Mouse (Mus musculus) neural tube, embryonic 15.5 days (tissue): ENCODE results near the gene Mtnr1b. TPM values are rescaled to one million over a fixed set of nuclear protein-coding genes. Genes with fewer than 3 reads are reported as not detected.

Experiments used
- ATAC-seq: fragments of 200-750 bp; cut with Nextera tagmentation; 2 replicates; pipeline ENCODE4 v1.8.0; 2017; ENCODE audit warnings: mild to moderate bottlenecking, moderate TSS enrichment, moderate library complexity; ENCODE audit not compliant: low FRiP score
- H3K27ac ChIP-seq: fragments of 300-500 bp; sonication (generic); replicated peaks from 2 replicates; pipeline ENCODE4 v1.5.1; 2015; ENCODE audit warnings: mild to moderate bottlenecking, inconsistent platforms
- H3K27me3 ChIP-seq: fragments of 300-500 bp; sonication (generic); replicated peaks from 2 replicates; pipeline ENCODE4 v1.6.1; 2015; ENCODE audit warnings: inconsistent platforms
- H3K36me3 ChIP-seq: fragments of 300-500 bp; sonication (generic); 2 replicates; pipeline ENCODE4 v1.6.1; 2015; ENCODE audit warnings: inconsistent platforms
- H3K4me1 ChIP-seq: fragments of 300-500 bp; sonication (generic); 2 replicates; pipeline ENCODE4 v1.6.1; 2015; ENCODE audit warnings: inconsistent platforms
- H3K4me2 ChIP-seq: fragments of 300-500 bp; sonication (generic); 2 replicates; pipeline ENCODE4 v1.6.1; 2015; ENCODE audit warnings: inconsistent platforms, mild to moderate bottlenecking, moderate library complexity
- H3K4me3 ChIP-seq: fragments of 300-500 bp; sonication (generic); replicated peaks from 2 replicates; pipeline ENCODE4 v1.5.1; 2015; ENCODE audit warnings: mild to moderate bottlenecking, inconsistent platforms
- H3K9ac ChIP-seq: fragments of 300-500 bp; sonication (generic); replicated peaks from 2 replicates; pipeline ENCODE4 v1.6.1; 2015; ENCODE audit warnings: mild to moderate bottlenecking, inconsistent platforms
- H3K9me3 ChIP-seq: fragments of 300-500 bp; sonication (generic); replicated peaks from 2 replicates; pipeline ENCODE4 v1.6.1; 2016; ENCODE audit warnings: inconsistent platforms
- WGBS: fragments of 180-500 bp; shearing (Covaris S2); methylation state at CpG from one replicate; pipeline ENCODE4 v1.1.7; 2015; ENCODE audit warnings: mixed read lengths; 5-methylcytosine and 5-hydroxymethylcytosine counted together
- polyA plus RNA-seq: library from polyadenylated mRNA; unstranded; fragments of >200 nt; fragmentation: Nextera tagmentation; extraction: Ambion mirVana; gene quantifications from 2 replicates; pipeline ENCODE4 v1.2.1, GENCODE M21; 2015

The Mtnr1b gene
- polyA plus RNA-seq = not detected in 2 replicates

- peaks cover 6% of the 10 kb centered on the region; the same call in 1 of the 2 replicates for H3K27me3 ChIP-seq
- H3K36me3 ChIP-seq = no peaks in the 10 kb centered on the region
- no peaks in the 10 kb centered on the region for H3K4me1 ChIP-seq
- ATAC-seq = no peak
- H3K4me2 ChIP-seq = peak within 1 kb of the TSS; percentile 13; the same call in 1 of the 2 replicates
- no peak within 1 kb of the TSS for H3K27ac ChIP-seq
- no peak within 1 kb of the TSS for H3K4me3 ChIP-seq
- H3K9ac ChIP-seq = no peak within 1 kb of the TSS
- 61% methylated on average over 19 of the region's 19 CpGs for WGBS
- H3K9me3 ChIP-seq = no peaks in the 10 kb centered on the region
These were observed at the start of gene Mtnr1b for GRCm38 (mm10) chr9:15874506-15875160. Mtnr1b (minus strand) TSS chr9:15874556.

- H3K9ac ChIP-seq = no peak overlapping the region
- peaks cover 11% of the 10 kb centered on the region; the same call in 1 of the 2 replicates for H3K36me3 ChIP-seq
- no peak overlapping the region for H3K27ac ChIP-seq
- no peaks in the 10 kb centered on the region for H3K9me3 ChIP-seq
- no peak overlapping the region for H3K4me2 ChIP-seq
- 64% methylated on average over 4 of the region's 4 CpGs for WGBS
- no peak for ATAC-seq
- H3K4me3 ChIP-seq = no peak overlapping the region
- H3K27me3 ChIP-seq = no peaks in the 10 kb centered on the region
- no peaks in the 10 kb centered on the region for H3K4me1 ChIP-seq
These were observed 45.9 kb upstream of the Mtnr1b start for GRCm38 (mm10) chr9:15920271-15920670.

GRCm38 (mm10) chr9:15919373-15920005 is 45.1 kb upstream of the Mtnr1b start:
- Histone ChIP-seq H3K36me3 (peaks cover 17% of the 10 kb centered on the region), H3K4me2 (no peak overlapping the region), H3K27ac (no peak overlapping the region), H3K4me3 (no peak overlapping the region), H3K4me1 (no peaks in the 10 kb centered on the region), H3K27me3 (no peaks in the 10 kb centered on the region), H3K9me3 (no peaks in the 10 kb centered on the region), H3K9ac (no peak overlapping the region)
- 40% methylated on average over 5 of the region's 5 CpGs for WGBS
- ATAC-seq = 0 out of 2 replicates have a peak, but pooled peaks have one; percentile 56

- H3K9me3 ChIP-seq = no peaks in the 10 kb centered on the region
- peaks cover 17% of the 10 kb centered on the region for H3K36me3 ChIP-seq
- no peak overlapping the region for H3K27ac ChIP-seq
- H3K4me3 ChIP-seq = no peak overlapping the region
- ATAC-seq = no peak
- H3K9ac ChIP-seq = no peak overlapping the region
- no peaks in the 10 kb centered on the region for H3K27me3 ChIP-seq
- H3K4me2 ChIP-seq = no peak overlapping the region
- H3K4me1 ChIP-seq = no peaks in the 10 kb centered on the region
These were observed 42.2 kb upstream of the Mtnr1b start for GRCm38 (mm10) chr9:15916600-15916999.

- Histone ChIP-seq H3K9me3 (no peaks in the 10 kb centered on the region), H3K27me3 (no peaks in the 10 kb centered on the region), H3K4me2 (no peak overlapping the region), H3K9ac (no peak overlapping the region), H3K27ac (no peak overlapping the region), H3K4me3 (no peak overlapping the region), H3K4me1 (no peaks in the 10 kb centered on the region), H3K36me3 (peaks cover 10% of the 10 kb centered on the region)
- WGBS = 28% methylated on average over 1 of the region's 1 CpGs
- no peak for ATAC-seq
These were observed 38.4 kb upstream of the Mtnr1b start for GRCm38 (mm10) chr9:15912735-15913134.

GRCm38 (mm10) chr9:15909397-15910113 is 35.2 kb upstream of the Mtnr1b start:
- H3K4me3 ChIP-seq = no peak overlapping the region
- H3K4me2 ChIP-seq = no peak overlapping the region
- no peaks in the 10 kb centered on the region for H3K4me1 ChIP-seq
- no peaks in the 10 kb centered on the region for H3K27me3 ChIP-seq
- H3K36me3 ChIP-seq = no peaks in the 10 kb centered on the region; the same call in 1 of the 2 replicates
- ATAC-seq = no peak
- 78% methylated on average over 2 of the region's 2 CpGs for WGBS
- no peaks in the 10 kb centered on the region for H3K9me3 ChIP-seq
- H3K9ac ChIP-seq = no peak overlapping the region
- no peak overlapping the region for H3K27ac ChIP-seq

- peak overlapping the region; percentile 11; the same call in 1 of the 2 replicates for H3K4me2 ChIP-seq
- H3K27ac ChIP-seq = no peak overlapping the region
- no peak overlapping the region for H3K9ac ChIP-seq
- ATAC-seq = no peak
- peaks cover 4% of the 10 kb centered on the region; the same call in 1 of the 2 replicates for H3K4me1 ChIP-seq
- H3K9me3 ChIP-seq = no peaks in the 10 kb centered on the region
- H3K36me3 ChIP-seq = no peaks in the 10 kb centered on the region
- 29% methylated on average over 9 of the region's 9 CpGs for WGBS
- no peaks in the 10 kb centered on the region for H3K27me3 ChIP-seq
- H3K4me3 ChIP-seq = no peak overlapping the region
These were observed 29.8 kb upstream of the Mtnr1b start for GRCm38 (mm10) chr9:15903948-15904750.

GRCm38 (mm10) chr9:15898112-15898511 is 23.8 kb upstream of the Mtnr1b start:
- Histone ChIP-seq H3K36me3 (no peaks in the 10 kb centered on the region), H3K27ac (no peak overlapping the region), H3K4me2 (no peak overlapping the region), H3K4me3 (no peak overlapping the region), H3K9me3 (no peaks in the 10 kb centered on the region), H3K4me1 (no peaks in the 10 kb centered on the region), H3K9ac (no peak overlapping the region), H3K27me3 (no peaks in the 10 kb centered on the region)
- WGBS = 25% methylated on average over 2 of the region's 2 CpGs
- no peak for ATAC-seq

GRCm38 (mm10) chr9:15886756-15887155 is 12.4 kb upstream of the Mtnr1b start:
- 46% methylated on average over 5 of the region's 5 CpGs for WGBS
- H3K4me2 ChIP-seq = no peak overlapping the region

GRCm38 (mm10) chr9:15880754-15881153 is 6.4 kb upstream of the Mtnr1b start:
- Histone ChIP-seq H3K4me3 (no peak overlapping the region), H3K9ac (no peak overlapping the region), H3K27ac (no peak overlapping the region), H3K36me3 (no peaks in the 10 kb centered on the region), H3K27me3 (no peaks in the 10 kb centered on the region), H3K4me1 (no peaks in the 10 kb centered on the region), H3K9me3 (no peaks in the 10 kb centered on the region), H3K4me2 (no peak overlapping the region)
- no peak for ATAC-seq

More at GRCm38 (mm10) chr9:15886756-15887155, 12.4 kb upstream of the Mtnr1b start:
- ATAC-seq = peak; percentile 79; the same call in 1 of the 2 replicates
- H3K9ac ChIP-seq = no peak overlapping the region
- no peak overlapping the region for H3K4me3 ChIP-seq
- no peak overlapping the region for H3K27ac ChIP-seq
- H3K27me3 ChIP-seq = no peaks in the 10 kb centered on the region
- H3K4me1 ChIP-seq = peaks cover 3% of the 10 kb centered on the region
- no peaks in the 10 kb centered on the region for H3K36me3 ChIP-seq
- H3K9me3 ChIP-seq = no peaks in the 10 kb centered on the region

- Histone ChIP-seq H3K27me3 (no peaks in the 10 kb centered on the region), H3K4me3 (no peak overlapping the region), H3K4me2 (peak overlapping the region; percentile 19; the same call in 1 of the 2 replicates), H3K9me3 (no peaks in the 10 kb centered on the region), H3K4me1 (no peaks in the 10 kb centered on the region), H3K27ac (no peak overlapping the region), H3K9ac (no peak overlapping the region), H3K36me3 (no peaks in the 10 kb centered on the region)
- ATAC-seq = peak; percentile 55
- 13% methylated on average over 3 of the region's 3 CpGs for WGBS
These were observed 5.8 kb upstream of the Mtnr1b start for GRCm38 (mm10) chr9:15880160-15880603.
